Mouse (Mus musculus): ENCODE measurements around the gene Nova2.

- no peak for TF ChIP-seq POLR2A (IDR thresholded peaks at IDR 0.05; ENCODE audit: insufficient read depth, low read length)
- TF ChIP-seq CTCF (IDR thresholded peaks at IDR 0.05; ENCODE audit: low read depth, low read length), result no peak
- no peak for TF ChIP-seq EP300 (IDR thresholded peaks at IDR 0.05; ENCODE audit: insufficient read depth, low read depth, low read length)
Observed at GRCm38 (mm10) chr7:18884745-18885422, 40.8 kb upstream of the Nova2 start.
